Mouse (Mus musculus) gastrocnemius, postnatal 14 days (tissue): ENCODE measurements at regions not wholly inside any gene's neighbourhood (a gene's known extent, or its start where the extent isn't known, plus 50 kb on each side); places are given as distances from the start of the nearest gene placed in this dataset.

Experiments
- DNase-seq: peaks from one replicate; pipeline ENCODE4 v3.0.0; 2021; ENCODE audit warnings: mixed read lengths
- intact Hi-C: fragments of 180-260 bp; cut with DNase I; formaldehyde crosslinking; loops from one replicate; pipeline ENCODE4 v1.15.1; 2025; ENCODE audit warnings: low total_unique reads

DNA sequence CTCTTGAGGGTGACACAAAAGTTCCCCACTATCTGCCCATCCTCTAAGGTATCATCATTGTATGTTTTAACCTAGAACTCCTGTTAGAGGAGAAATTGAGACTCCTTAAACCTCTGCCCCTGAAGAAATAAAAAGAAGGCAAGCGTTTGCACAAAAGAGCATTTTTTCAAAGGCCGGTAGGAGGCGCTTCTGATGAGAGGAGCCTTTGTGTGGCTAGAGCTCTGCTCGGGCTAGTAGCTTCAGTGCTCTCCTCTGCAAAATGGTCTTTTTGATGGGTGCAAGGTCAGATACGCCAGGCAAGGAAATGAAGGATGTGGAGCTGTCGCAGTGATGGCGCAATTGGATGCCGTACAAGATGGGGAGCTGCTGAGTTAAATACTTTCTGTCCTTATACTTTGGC, 649.0 kb downstream of the Dhx35 start:
- intact Hi-C loops = no loop called here
- DNase-seq = peak; percentile 29

- no peak for DNase-seq
- intact Hi-C loops = no loop called here
Observed at GRCm38 (mm10) chr2:159446434-159446833, 651.8 kb downstream of the Dhx35 start.

DNA sequence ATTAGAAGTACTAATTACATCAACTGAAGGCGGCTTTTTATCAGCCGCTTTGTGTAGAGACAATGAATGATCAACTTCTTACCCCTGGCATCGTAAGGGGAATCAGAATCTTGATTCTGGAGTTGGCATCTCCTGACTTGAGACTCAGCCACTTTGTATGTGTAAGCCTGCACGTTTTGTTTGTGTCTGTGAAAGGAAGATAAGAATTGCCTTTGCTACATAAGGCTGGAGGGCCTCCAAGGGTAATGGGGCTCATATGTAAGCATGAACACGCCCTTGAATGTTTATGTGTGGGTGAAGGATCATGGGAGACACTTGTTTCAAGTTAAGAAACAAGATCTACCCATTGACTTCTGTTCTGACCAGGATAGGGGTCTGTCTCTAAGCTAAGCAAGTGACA, 652.3 kb downstream of the Dhx35 start:
- intact Hi-C loops = no loop called here
- no peak for DNase-seq

DNA sequence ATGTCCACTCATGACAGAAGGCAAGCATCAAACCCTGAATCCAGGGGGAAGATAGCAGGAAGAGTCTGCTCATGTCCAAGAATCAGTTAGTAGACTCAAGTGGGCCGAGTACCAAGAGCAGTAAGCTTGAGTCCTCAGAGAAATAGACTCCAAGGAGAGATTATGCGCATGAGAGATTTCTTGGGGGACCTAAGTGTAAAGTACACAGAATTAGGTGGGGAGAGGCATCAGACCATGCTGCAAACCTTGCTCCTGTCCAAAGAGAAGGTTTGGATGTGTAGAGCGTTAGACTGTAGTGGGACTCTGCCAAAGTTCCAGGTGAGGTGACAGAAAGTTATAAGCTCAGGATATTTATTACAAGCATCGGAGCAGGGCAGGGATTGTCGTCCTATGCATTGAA, 654.4 kb downstream of the Dhx35 start:
- no peak for DNase-seq
- intact Hi-C loops = no loop called here

DNA sequence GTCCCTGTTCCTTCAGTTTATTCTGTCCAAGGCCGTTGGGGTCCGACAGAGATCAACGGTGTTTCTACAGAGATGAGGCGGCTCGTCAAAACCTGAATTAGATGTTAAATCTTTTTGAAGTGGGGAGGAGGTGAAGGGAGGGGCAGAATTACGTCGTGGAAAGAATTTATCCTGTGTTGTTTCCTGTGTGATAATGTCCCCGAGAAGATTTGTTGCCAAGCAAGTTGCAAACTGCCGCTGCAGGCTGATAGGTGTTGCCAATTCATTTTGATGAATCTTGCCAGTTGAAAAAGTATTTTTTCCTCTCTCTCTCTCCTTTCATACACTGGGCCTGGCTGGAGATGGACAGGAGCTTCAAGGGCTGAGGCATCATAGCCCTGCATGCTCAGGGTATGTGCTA, 656.8 kb downstream of the Dhx35 start:
- intact Hi-C loops = no loop called here
- no peak for DNase-seq

- no peak for DNase-seq
- intact Hi-C loops = no loop called here
Observed at GRCm38 (mm10) chr2:159481399-159482080, 686.9 kb downstream of the Dhx35 start.

DNA sequence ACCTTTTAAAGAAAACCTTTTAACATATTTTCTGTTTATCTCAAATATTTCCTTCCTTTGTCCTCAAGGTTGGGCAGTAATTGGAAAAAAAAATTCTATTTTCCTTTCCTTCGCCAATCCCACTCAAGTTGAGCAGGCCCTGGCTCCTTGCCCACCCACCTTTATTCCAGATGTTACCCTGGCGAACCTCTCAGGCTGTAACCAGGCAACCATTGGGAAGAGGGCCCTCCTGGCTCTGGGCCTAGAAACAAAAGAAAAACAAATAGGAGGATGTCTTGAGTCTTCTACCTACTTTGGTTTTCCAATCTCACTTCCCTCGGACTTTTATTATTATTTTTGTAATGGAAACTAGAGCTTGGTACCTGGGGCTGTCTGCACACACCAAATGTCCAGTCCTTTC, 696.5 kb downstream of the Dhx35 start:
- intact Hi-C loops = no loop called here
- peak; percentile 77 for DNase-seq

DNA sequence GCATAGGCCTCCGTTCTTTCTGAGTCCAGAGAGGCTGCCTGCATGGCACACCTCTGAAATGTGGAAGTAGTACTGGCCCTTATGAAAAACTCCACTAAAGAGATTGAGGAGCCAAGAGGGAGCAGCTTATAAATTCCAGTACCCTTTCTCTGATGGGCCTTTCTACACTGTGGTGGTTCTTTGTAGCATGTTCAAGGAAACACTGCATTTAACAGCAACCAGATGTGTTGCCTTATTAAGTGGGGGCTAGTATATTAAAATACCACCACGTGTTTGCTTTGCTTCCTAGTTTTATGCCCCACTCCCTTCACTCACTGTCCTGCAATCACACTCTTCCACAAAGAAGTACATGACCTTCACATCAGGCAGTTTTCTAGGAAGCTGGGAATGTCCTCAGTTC, 704.1 kb downstream of the Dhx35 start:
- intact Hi-C loops = no loop called here
- no peak for DNase-seq

DNA sequence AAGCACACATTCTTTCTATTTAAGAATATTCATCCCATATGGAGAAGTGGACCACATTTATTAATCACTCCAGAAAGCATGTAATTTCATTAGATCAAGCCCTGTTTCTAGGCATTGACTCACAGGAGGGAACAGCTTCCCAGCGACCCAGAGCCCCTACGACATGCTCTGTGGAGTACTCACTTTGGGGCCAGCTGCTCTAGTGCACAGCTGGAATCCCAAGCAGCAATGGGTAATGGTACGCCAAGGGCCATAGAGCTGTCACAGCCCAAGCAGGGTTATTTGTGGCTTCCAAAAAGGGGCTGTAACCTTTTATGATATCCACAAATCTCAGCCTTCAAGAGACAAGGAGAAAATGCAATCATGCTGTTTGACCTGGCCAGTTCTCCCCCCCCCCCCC, 706.4 kb downstream of the Dhx35 start:
- DNase-seq = no peak
- intact Hi-C loops = no loop called here

GRCm38 (mm10) chr2:159519066-159519465, 724.5 kb downstream of the Dhx35 start:
- no peak for DNase-seq
- intact Hi-C loops = no loop called here

- intact Hi-C loops = no loop called here
- no peak for DNase-seq
Observed at GRCm38 (mm10) chr2:159523739-159524138, 729.1 kb downstream of the Dhx35 start.

- intact Hi-C loops = no loop called here
Observed at GRCm38 (mm10) chr2:159534951-159535350, 740.3 kb downstream of the Dhx35 start.

DNA sequence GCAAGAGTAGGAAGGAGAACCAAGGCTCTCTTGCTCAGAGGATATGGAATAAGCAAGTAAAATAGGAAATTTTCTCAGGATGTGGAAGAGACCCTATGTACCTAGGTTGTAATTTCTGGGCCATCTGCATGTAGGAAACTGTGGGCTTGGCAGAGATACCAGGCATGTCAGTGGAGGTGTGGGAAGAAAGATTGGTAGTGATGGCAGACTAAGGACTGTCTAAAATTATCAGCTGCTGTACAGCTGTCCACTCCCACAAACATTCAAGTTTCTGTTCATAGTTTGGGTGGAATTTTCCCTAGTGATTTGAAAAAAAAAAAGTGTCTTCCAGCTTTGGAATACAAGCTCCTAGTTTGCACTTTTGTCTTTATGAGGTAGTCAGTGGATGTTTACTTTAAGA, 744.7 kb downstream of the Dhx35 start:
- no peak for DNase-seq
- intact Hi-C loops = no loop called here

More at GRCm38 (mm10) chr2:159534951-159535350, 740.3 kb downstream of the Dhx35 start:
- DNase-seq = peak; percentile 78

DNA sequence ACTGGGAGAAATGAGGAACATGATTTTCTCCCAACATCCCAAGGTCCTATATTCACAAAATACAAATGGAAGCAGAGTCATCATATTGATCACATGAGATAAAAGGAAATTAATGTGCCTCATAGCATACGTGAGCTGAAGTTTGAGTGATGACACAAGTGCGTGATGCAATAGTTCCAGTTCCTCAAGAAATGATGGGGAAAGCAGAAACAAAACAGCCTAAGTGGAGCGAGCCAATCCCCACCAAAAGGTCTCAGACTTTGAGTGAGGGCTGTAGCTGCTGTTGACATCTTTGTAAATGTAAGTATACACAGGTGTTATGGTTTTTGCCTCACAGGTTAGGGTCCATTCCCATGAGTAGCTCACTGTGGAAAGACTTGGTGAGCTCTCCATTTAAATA, 763.0 kb downstream of the Dhx35 start:
- no peak for DNase-seq

GRCm38 (mm10) chr2:159565255-159565654, 768.7 kb downstream of the Gm826 start:
- intact Hi-C loops = no loop called here
- no peak for DNase-seq

More for the DNA sequence above, 763.0 kb downstream of the Dhx35 start:
- intact Hi-C loops = no loop called here

GRCm38 (mm10) chr2:159565921-159566320, 768.0 kb downstream of the Gm826 start:
- intact Hi-C loops = no loop called here
- peak; percentile 32 for DNase-seq

GRCm38 (mm10) chr2:159566461-159566860, 767.5 kb downstream of the Gm826 start:
- peak; percentile 89 for DNase-seq
- intact Hi-C loops = no loop called here

GRCm38 (mm10) chr2:159568391-159568790, 765.6 kb downstream of the Gm826 start:
- no peak for DNase-seq
- intact Hi-C loops = no loop called here

DNA sequence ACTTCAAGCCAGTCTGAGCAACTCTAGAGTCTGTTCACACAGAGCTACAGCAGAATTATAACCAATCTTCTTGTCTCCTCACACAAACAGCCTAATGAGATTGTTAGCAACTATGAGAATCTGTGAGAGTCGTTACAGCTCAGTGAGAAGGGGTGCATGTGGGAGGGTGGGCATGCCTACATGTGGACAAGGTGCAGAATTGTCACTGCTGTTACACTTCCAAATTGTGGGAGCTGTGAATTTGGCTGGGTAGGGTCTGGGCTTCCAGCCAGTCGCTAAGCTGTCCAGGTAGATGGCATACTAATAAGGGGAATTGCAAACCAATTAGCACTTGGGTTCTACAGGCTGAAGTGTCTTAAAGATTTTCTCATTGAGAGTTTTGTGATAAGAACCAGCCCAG, 762.1 kb downstream of the Gm826 start:
- DNase-seq = no peak
- intact Hi-C loops = no loop called here

DNA sequence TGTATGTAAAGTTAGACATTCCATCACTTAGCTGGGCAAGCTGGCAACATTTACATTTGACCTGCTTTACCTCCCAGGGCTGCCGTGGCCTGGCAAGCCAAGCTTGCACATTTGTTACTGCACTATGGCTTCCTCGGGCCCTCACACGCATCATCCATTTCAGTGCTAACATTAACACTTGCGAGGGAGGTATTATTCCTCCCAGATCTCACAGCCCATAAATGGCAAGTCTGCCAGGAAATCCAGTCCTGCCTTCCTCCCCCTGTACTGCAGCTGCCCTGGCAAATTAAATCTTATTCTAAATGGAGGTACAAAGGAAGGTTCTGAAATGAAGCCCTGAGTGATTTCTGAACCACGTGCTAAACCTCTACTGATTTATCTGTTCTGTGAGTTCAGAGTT, 758.7 kb downstream of the Gm826 start:
- no peak for DNase-seq
- intact Hi-C loops = no loop called here

GRCm38 (mm10) chr2:159583103-159583502, 750.9 kb downstream of the Gm826 start:
- DNase-seq = no peak
- intact Hi-C loops = no loop called here

DNA sequence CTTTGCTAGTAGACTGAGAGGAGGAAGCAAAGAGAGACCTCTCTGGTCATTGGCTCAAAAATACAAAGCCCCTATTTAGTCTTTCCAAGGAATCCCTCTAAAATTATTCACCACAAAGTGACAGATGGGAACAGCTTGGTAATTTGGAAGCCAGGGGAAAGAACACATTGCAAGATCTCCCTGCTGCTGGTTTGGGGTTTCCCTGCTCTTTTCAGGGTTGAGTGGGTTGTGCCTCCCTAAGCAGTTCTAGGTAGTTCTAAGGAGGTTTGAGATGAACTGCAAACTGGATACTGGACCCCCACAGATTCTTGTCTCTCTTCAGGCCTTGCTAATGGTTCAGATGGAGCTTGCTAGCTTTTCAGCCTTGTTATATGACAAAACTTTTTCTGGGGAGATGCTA, 749.3 kb downstream of the Gm826 start:
- no peak for DNase-seq
- intact Hi-C loops = no loop called here
